Mouse (Mus musculus) kidney, adult 11 months (tissue): ENCODE measurements around the gene Ccdc36.

ENCODE experiments used
- DNase-seq: peaks from one replicate; pipeline ENCODE4 v3.0.0; 2022

Gene Ccdc36

GRCm38 (mm10) chr9:108428384-108428783 is at the start of gene Ccdc36:
Ccdc36 (minus strand) TSS chr9:108428484.
- no peak for DNase-seq

- DNase-seq: no peak
Measured at GRCm38 (mm10) chr9:108474528-108474927, 46.2 kb upstream of the Ccdc36 start.

- no peak for DNase-seq
Measured at GRCm38 (mm10) chr9:108469845-108470244, 41.6 kb upstream of the Ccdc36 start.

- DNase-seq: no peak
Measured at GRCm38 (mm10) chr9:108469430-108469829, 41.1 kb upstream of the Ccdc36 start.

DNA sequence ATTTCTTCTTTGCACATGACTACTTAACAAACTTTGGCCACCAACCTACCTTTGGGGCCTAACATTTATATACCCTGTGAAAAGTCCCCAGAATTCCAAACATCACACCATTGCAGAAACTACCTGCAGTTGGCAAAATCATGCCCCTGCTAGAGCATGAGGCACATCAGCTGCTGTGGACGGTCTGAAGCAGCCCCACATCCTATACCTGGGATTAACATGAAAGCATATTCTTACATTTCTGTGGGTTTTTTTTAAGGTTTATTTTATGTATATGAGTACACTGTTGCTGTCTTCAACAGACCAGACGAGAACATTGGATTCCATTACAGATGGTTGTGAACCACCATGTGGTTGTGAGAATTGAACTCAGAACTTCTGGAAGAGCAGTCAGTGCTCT is 37.9 kb upstream of the Ccdc36 start:
- DNase-seq: no peak

DNA sequence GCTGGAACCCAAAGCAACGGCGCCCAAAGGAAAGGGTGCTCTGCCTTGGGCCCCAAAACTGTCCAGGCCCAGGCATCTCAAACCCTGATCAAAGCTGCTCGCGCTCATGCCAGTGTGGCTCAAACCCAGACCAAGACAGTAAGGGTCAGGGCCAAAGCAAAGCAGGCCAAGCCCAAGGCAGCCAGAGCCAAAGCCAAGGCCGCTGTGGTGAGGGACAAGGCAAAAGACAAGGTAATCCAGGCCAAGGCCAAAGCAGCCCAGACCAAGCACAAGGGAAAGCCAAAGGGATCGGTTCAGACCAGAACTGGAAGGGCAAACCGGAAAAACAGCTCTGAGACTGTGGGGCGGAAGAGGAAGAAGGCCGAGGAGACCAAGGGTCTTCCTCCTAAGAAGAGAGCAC is 35.4 kb upstream of the Ccdc36 start:
- DNase-seq: no peak

DNA sequence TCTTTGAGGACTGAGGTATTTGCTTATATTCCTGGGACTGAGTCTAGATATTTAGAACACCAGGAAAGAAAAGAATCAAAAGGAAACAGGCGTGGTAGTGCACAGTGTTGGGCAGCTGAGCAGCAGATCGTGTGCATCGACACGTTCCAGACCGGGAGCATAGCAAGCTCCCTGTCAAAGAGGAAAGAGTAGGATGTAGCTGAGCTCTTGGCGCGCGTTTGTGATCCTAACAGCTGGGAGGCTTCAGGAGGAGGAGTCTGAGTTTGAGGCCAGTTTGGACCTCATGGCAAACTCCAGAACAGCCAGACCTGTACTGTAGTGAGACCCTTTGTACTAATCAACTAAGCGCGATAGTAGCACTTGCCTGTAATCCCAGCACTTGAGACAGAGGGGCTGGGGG is 33.9 kb upstream of the Ccdc36 start:
- DNase-seq: no peak

- no peak for DNase-seq
Measured at GRCm38 (mm10) chr9:108461675-108462074, 33.4 kb upstream of the Ccdc36 start.

- peak; percentile 30 for DNase-seq
Measured at GRCm38 (mm10) chr9:108461181-108461631, 32.9 kb upstream of the Ccdc36 start, which contains the start of gene Klhdc8b. Klhdc8b (minus strand) TSS chr9:108461581.

- DNase-seq: peak; percentile 81
Measured at GRCm38 (mm10) chr9:108460319-108461178, 32.3 kb upstream of the Ccdc36 start, which contains the start of gene Ccdc71. Ccdc71 (plus strand) TSS chr9:108460527.

DNA sequence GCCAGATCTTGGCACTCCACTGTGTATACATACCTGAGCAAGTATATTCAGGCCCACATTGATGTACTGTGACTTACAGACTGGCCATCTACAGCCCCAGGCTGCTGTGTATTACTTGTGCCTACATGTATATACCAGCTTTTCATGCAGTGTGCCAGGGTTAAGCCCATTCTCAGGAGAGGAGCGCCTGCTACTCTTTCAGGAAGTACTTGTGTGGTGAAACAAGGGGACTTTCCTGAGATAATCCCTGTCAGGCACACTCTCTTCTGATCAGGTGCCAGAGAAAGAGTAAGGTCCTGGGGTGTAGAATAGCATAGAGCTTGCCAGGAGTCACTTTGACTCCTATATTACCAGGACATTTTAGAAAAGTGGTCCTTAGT is 31.6 kb upstream of the Ccdc36 start:
- DNase-seq: no peak

DNA sequence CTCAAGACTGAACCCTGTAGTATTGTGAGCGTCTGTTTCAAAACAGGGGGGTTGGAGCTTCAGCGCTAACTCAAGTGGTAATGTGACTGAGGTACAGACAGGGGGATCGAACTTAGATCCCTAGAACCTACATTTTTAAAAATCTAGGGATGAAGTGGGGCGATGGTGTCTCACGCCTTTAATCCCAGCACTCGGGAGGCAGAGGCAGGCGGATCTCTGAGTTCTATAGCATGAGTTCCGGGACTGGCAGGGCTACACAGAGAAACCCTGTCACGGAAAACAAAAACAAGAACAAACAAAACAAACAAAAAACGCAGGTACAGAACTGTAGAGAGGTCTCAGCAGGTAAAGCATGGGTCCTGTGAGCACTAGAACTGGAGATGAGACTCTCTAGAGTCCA is 28.7 kb upstream of the Ccdc36 start:
- no peak for DNase-seq

DNA sequence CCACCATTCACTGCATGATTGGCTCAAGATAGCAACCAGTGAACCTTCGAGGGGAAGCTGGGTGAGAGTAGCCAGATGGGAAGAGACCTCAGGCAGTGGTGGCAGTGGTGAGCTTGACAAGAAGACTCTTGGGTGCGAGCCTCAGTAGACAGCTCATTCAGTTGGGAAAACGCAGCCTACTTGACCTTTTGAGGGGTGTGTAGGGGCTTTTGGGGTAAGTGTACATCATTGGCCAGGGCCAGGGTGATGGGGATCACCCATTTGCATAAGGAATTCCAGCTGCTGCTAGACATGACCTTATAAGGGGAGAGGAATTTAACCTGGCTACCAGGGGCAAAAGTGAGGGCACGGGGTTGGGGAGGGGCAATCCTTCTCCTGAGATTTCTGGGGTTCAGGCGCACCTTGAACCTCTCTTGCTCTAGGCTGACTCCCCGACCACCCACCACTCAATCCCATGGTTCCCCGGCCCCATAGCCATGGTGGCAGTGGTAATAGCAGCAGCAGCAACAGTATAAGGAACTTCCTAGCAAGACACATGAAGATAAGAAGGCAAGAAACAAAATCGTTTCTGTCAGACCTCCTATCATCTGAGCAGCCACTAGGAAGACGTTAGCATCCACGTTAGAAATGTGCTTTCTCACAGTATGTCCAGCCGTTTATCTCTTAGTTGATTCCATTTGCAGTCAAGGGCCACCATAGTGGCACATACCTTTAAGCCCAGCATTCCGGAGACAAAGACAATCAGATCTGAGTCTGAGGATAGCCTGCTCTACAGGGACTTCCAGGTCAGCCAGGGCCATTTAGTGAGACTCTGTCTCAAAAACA is 27.7 kb upstream of the Ccdc36 start:
- no peak for DNase-seq

DNA sequence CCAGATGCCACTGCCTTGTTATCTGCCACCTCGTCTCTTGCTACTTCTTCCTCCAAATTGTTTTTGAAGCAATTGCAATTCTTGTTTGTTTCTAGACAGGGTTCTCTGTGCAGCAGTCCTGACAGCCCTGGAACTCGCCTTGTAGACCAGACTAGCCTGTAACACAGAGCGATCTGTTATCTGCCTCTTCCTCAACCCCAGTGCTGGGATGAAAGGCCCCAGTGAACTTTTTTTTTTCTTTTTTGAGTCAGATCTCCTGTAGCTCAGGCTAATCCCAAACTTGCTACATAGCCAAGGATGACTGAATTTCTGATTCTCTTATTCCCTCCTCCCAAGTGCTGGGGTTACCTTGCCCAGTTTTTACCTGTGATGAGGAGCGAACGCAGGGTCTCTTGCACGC is 26.1 kb upstream of the Ccdc36 start:
- DNase-seq: no peak

DNA sequence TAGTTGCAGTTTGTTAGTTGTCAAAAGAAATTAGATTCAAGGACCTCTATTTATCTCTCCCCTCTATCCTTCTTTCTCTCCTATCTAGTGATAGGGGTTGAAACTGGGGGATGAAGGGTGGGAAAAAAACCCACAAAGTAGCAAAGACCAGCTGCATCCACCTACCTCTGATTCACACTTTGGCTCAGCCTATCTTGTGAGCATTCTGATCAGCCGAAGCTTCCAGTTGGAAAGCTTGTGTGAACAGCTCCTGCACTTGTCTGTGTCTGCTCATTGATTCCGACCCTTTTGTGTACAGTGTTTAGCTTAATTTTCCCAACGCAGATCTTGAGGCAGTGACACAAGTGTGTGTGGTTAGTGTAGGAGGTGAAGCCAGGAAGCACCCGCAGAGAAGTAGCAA is 25.2 kb upstream of the Ccdc36 start:
- no peak for DNase-seq

GRCm38 (mm10) chr9:108452911-108453310 is 24.6 kb upstream of the Ccdc36 start:
- no peak for DNase-seq

DNA sequence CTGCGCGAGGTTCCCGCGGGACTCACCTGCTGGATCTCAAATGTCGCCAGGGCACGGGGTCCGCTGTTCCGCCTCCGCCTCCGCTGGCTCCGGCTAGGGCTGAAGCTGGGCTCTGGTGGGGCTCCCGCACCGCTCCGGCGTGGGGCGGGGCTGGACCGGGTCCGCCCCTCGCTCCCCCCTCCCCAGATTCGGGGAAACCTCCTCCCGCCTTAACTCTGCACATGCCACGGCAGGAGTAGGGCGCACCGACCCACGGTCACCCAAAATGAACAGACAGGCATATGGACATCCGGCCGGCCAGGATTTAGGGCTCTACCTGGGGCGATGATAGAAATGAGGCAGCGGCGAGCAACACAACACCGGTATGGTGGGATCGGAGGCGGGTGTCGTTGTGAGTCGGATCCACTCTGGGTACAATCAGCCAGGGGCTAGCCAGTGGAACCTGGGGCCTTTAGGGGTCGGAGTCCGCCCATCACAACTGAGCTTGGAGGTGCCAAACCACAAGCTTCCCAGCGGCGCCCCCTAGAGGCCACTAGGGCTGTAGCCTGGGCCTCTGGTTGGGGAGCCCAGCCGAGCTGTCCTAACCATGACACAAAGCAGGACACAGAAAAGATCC is 24.1 kb upstream of the Ccdc36 start:
- DNase-seq: peak; percentile 78

DNA sequence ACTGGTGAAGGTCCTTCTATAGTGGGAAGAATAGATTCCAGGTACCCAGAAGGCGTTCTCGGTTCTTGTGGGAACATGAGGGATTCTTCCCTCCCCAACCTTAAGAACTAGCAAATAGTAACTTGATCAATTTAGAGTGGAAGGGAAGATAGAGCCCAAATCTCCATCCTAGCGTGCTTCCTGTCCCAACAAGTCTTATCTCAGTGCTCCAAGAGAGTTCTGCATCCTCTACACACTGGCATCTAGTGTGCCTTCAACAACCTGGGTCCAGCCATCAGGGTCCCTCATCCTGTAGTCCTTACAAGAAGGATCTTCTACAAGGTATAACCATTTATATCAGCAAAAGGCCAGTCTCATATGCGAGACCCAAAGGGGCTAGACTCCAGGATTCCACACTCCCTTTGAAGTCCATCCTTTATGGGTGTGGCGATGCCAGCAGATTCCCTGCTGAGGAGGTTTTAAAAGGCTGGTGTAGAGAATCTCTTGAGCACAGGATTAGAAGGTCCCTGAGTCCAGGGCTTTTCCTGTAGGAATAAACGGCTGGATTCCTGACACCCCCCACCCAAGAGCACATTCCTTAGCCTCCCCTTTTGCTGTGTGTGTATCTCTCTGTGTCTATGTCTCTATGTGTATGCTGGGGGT is 23.4 kb upstream of the Ccdc36 start:
- no peak for DNase-seq

GRCm38 (mm10) chr9:108451170-108451493 is 22.8 kb upstream of the Ccdc36 start:
- DNase-seq: no peak

GRCm38 (mm10) chr9:108450292-108451169 is 22.2 kb upstream of the Ccdc36 start:
- DNase-seq: no peak

DNA sequence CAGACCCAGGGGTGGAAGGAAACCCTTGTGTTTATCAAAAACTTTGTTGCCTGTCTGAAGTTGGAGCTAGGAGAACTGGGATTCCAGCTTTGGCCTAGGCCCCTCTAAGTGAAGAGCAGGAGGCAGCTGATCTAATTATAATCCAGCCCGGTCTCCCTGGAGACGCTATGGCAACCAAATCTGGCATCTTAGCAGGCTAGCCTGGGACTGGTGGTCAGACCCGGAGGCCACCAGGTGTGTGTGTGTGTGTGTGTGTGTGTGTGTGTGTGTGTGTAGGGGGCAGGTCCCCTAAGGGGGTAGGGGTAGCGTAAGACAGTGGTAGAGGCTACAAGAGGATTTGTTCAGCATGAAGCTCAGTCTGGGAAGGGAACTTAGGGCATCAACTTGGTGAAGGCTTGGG is 21.6 kb upstream of the Ccdc36 start:
- no peak for DNase-seq

DNA sequence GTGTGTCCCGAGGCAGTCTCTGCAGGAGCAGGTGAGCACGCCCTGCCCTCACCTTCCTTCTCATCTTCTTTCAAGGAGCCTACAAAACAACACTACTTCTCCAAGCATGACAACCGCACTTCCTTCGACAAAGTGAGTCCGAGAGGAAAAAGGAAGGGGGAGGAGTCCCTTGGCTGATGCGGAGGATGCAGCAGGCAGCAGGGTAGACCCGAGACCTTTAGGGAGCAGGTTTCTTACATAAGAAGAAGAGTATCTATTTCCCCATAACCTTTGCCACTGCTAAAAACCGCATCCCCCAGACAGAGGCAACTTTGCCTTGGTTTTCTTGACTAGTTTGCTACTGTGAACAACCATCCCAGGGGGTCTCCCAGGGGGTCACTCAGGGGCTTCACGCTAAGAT is 16.8 kb upstream of the Ccdc36 start:
- DNase-seq: no peak
